In genomic region chr17:87367640-87368039, GRCm38 (mm10) we compare ENCODE assay signal across 10 mouse cellular contexts. TPM values are rescaled to one million over a fixed set of nuclear protein-coding genes. Genes with fewer than 3 reads are reported as not detected.
A peak's percentile ranks its signal among the peaks of the same experiment; 100 is the strongest.
DNase-seq lines count a peak whose midpoint lies in the region; ATAC-seq and TF ChIP-seq lines count a peak whose summit lies in the region.
"Had no signal": no experiment of that assay in that cellular context is flagged by ENCODE, and none has a peak within 500 bp of the region (broad histone marks: within the 10 kb centered on the region; RNA-seq: fewer than 3 reads in every experiment).

No protein-coding gene starts in this region.

- no peak for DNase-seq in forebrain, embryonic 11.5 days (ENCODE audit: low spot score)
- peak; percentile 88 for DNase-seq in MN1 (ENCODE audit: low spot score)
- DNase-seq in forebrain, embryonic 14.5 days (ENCODE audit: low spot score): peak; percentile 53
- DNase-seq in heart, postnatal 4 days: peak; percentile 83
- peak; percentile 63 to 65 for DNase-seq in left cerebral cortex, postnatal 36 days (ENCODE audit: low spot score in 2 of 2)
- DNase-seq in stomach, postnatal 0 days (ENCODE audit: low spot score): no peak
- no peak for DNase-seq in thymus, postnatal 4 days

- H3K9me3 ChIP-seq in forebrain, embryonic 13.5 days (replicated peaks): no peaks in the 10 kb centered on the region
- H3K9me3 ChIP-seq in forebrain, embryonic 11.5 days (ENCODE audit: control insufficient read depth, low read length): no peaks in the 10 kb centered on the region
- H3K9me3 ChIP-seq in forebrain, embryonic 14.5 days (replicated peaks; ENCODE audit: control insufficient read depth, low read length): no peaks in the 10 kb centered on the region
- H3K9me3 ChIP-seq in stomach, postnatal 0 days (ENCODE audit: control insufficient read depth, low read length): no peaks in the 10 kb centered on the region

- no peak overlapping the region for H3K27ac ChIP-seq in forebrain, embryonic 13.5 days
- no peak overlapping the region for H3K27ac ChIP-seq in forebrain, embryonic 11.5 days (ENCODE audit: low read depth, low read length)
- peak overlapping the region; percentile 39; the same call in 1 of the 2 replicates for H3K27ac ChIP-seq in forebrain, embryonic 14.5 days (ENCODE audit: low read depth, low read length)
- H3K27ac ChIP-seq in stomach, postnatal 0 days (replicated peaks): peak overlapping the region; percentile 30; the same call in 1 of the 2 replicates

- no peak overlapping the region for H3K4me2 ChIP-seq in forebrain, embryonic 13.5 days
- no peak overlapping the region for H3K4me2 ChIP-seq in forebrain, embryonic 11.5 days (ENCODE audit: low read depth, low read length, severe bottlenecking)
- no peak overlapping the region for H3K4me2 ChIP-seq in forebrain, embryonic 14.5 days (ENCODE audit: low read length)
- H3K4me2 ChIP-seq in stomach, postnatal 0 days (replicated peaks; ENCODE audit: low read depth): no peak overlapping the region

- no peaks in the 10 kb centered on the region for H3K36me3 ChIP-seq in forebrain, embryonic 13.5 days (ENCODE audit: poor library complexity, severe bottlenecking)
- H3K36me3 ChIP-seq in forebrain, embryonic 11.5 days (ENCODE audit: control insufficient read depth, insufficient read depth, low read length): no peaks in the 10 kb centered on the region
- H3K36me3 ChIP-seq in forebrain, embryonic 14.5 days (ENCODE audit: control insufficient read depth, insufficient read depth, low read length): no peaks in the 10 kb centered on the region
- 0 out of 2 replicates have a peak, but pooled peaks cover 4% of the 10 kb centered on the region for H3K36me3 ChIP-seq in stomach, postnatal 0 days (ENCODE audit: control insufficient read depth, insufficient read depth, low read length)

- 65% methylated on average over 3 of the region's 3 CpGs for WGBS in forebrain, embryonic 13.5 days
- WGBS in forebrain, embryonic 11.5 days: 61% methylated on average over 3 of the region's 3 CpGs
- WGBS in forebrain, embryonic 14.5 days: 44% methylated on average over 3 of the region's 3 CpGs
- WGBS in stomach, postnatal 0 days: 69% methylated on average over 3 of the region's 3 CpGs

- no peak overlapping the region for H3K4me3 ChIP-seq in forebrain, embryonic 13.5 days
- H3K4me3 ChIP-seq in forebrain, embryonic 11.5 days (ENCODE audit: low read depth, low read length): no peak overlapping the region
- H3K4me3 ChIP-seq in forebrain, embryonic 14.5 days (ENCODE audit: low read depth, low read length): no peak overlapping the region
- no peak overlapping the region for H3K4me3 ChIP-seq in stomach, postnatal 0 days (ENCODE audit: low read depth, low read length)

- TF ChIP-seq CTCF in stomach, postnatal 0 days (IDR thresholded peaks at IDR 0.05; ENCODE audit: low read depth): no peak

- H3K27me3 ChIP-seq in forebrain, embryonic 13.5 days: no peaks in the 10 kb centered on the region
- no peaks in the 10 kb centered on the region for H3K27me3 ChIP-seq in forebrain, embryonic 11.5 days (ENCODE audit: control insufficient read depth, insufficient read depth, low read length)
- H3K27me3 ChIP-seq in forebrain, embryonic 14.5 days (replicated peaks; ENCODE audit: control insufficient read depth, insufficient read depth, low read length): no peaks in the 10 kb centered on the region
- no peaks in the 10 kb centered on the region for H3K27me3 ChIP-seq in stomach, postnatal 0 days (ENCODE audit: control insufficient read depth, insufficient read depth, low read length)
- H3K27me3 ChIP-seq: CH12.LX had no signal

- H3K9ac ChIP-seq in forebrain, embryonic 13.5 days: no peak overlapping the region
- H3K9ac ChIP-seq in forebrain, embryonic 11.5 days (ENCODE audit: low read length): no peak overlapping the region
- no peak overlapping the region for H3K9ac ChIP-seq in forebrain, embryonic 14.5 days (ENCODE audit: low read length)
- no peak overlapping the region for H3K9ac ChIP-seq in stomach, postnatal 0 days (ENCODE audit: low read length)

- 0 out of 2 replicates have a peak, but pooled peaks have one; percentile 22 for ATAC-seq in forebrain, embryonic 13.5 days
- no peak for ATAC-seq in forebrain, embryonic 11.5 days (replicated peaks; ENCODE audit: low FRiP score)
- peak; percentile 14; the same call in 1 of the 2 replicates for ATAC-seq in forebrain, embryonic 14.5 days
- peak; percentile 39; the same call in 1 of the 2 replicates for ATAC-seq in stomach, postnatal 0 days (ENCODE audit: low FRiP score, low TSS enrichment)

- H3K4me1 ChIP-seq in forebrain, embryonic 13.5 days: peaks cover 36% of the 10 kb centered on the region
- H3K4me1 ChIP-seq in forebrain, embryonic 11.5 days (replicated peaks; ENCODE audit: control insufficient read depth, insufficient read depth, low read length): peaks cover 3% of the 10 kb centered on the region; the same call in 1 of the 2 replicates
- peaks cover 12% of the 10 kb centered on the region for H3K4me1 ChIP-seq in forebrain, embryonic 14.5 days (ENCODE audit: control insufficient read depth, insufficient read depth, low read length)
- peaks cover 6% of the 10 kb centered on the region; the same call in 1 of the 2 replicates for H3K4me1 ChIP-seq in stomach, postnatal 0 days (replicated peaks; ENCODE audit: control insufficient read depth, insufficient read depth)

- intact Hi-C loops in left cerebral cortex, postnatal 36 days (cut with DNase I): no loop called here

- TF ChIP-seq EP300 in stomach, postnatal 0 days (optimal IDR thresholded peaks at IDR 0.05): no peak

RNA-seq across cellular contexts. Expression of gene Stpg4, which starts 59.9 kb away (rescaled TPM):
- not detected in 2 replicates for polyA plus RNA-seq in forebrain, embryonic 13.5 days (2015; fragmentation: Nextera tagmentation; extraction: Ambion mirVana)
- polyA plus RNA-seq in forebrain, embryonic 11.5 days (2014; fragmentation: Nextera tagmentation; extraction: Ambion mirVana): not detected in 2 replicates
- polyA plus RNA-seq in forebrain, embryonic 14.5 days (2014; fragmentation: Nextera tagmentation; extraction: Ambion mirVana): not detected in 2 replicates
- total RNA-seq in heart, postnatal 4 days (2021): not detected
- total RNA-seq in left cerebral cortex, postnatal 36 days (2021): not detected
- polyA plus RNA-seq in stomach, postnatal 0 days (2015; fragmentation: Nextera tagmentation; extraction: Ambion mirVana): not detected in 2 replicates
- total RNA-seq: CH12.LX; layer of hippocampus, postnatal 25 days had no signal

Comparison
In these comparisons a context has a peak if more than half of its experiments do, and no peak if none do; other contexts are left out.
1. H3K27ac ChIP-seq: peak in forebrain, embryonic 14.5 days (single experiment) and stomach, postnatal 0 days (single experiment); none in forebrain, embryonic 13.5 days (single experiment) and forebrain, embryonic 11.5 days (single experiment).
2. DNase-seq: peak in MN1 (single experiment), forebrain, embryonic 14.5 days (single experiment), heart, postnatal 4 days (single experiment) and left cerebral cortex, postnatal 36 days (2 of 2); none in forebrain, embryonic 11.5 days (single experiment), stomach, postnatal 0 days (single experiment) and thymus, postnatal 4 days (single experiment).